Mouse (Mus musculus): ENCODE measurements at regions not wholly inside any gene's neighbourhood (a gene's known extent, or its start where the extent isn't known, plus 50 kb on each side); places are given as distances from the start of the nearest gene placed in this dataset.
A peak's percentile ranks its signal among the peaks of the same experiment; 100 is the strongest.

DNA sequence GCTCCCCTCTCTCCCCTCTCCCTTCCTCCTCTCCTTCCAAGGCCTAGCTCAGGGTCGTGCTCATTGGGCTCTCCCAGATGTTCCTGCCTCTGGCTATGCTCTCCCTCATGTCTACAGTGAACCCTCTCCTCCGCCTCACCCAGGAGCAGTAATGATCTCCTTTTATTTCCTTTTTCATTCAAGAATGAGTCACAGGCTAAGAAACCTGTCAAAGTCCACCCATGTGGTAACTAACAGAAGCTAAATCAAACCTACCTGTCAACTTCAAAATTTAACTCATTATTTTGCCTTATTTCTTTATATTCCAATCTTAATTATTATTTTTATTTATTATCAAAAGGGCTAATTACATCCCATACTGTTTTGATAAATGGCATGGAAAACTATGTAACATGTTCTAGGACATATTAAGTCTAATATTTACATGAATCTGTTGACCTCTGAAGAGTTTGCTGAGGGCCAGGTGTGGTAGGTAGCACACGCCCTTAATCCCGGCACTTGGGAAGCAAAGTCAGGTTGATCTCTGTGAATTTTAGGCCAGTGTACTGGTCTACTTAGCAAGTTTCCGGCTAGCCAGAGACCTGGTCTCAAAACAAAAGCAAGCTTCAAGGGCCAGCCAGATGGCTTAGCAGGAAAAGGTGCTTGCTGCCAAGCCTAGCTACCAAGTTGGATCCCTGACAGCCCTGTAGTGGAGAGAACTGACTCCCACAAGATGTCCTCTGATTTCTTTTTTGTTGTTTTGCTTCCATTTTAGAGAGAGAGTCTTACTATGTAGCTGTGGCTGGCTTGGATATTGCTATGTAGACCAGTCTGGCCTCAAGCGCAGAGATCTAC lies 51.9 kb upstream of the Slc16a1 start:
- H3K4me1 ChIP-seq (ENCODE audit: control insufficient read depth, insufficient read depth, insufficient read length, low read length) = peaks cover 3% of the 10 kb centered on the region; the same call in 1 of the 2 replicates

GRCm38 (mm10) chr3:104585303-104585702 lies 53.2 kb upstream of the Slc16a1 start:
- no peak overlapping the region for H3K4me3 ChIP-seq (ENCODE audit: insufficient read depth, low read depth, low read length)
- peaks cover 3% of the 10 kb centered on the region; the same call in 1 of the 2 replicates for H3K4me1 ChIP-seq (ENCODE audit: control insufficient read depth, insufficient read depth, insufficient read length, low read length)
- H3K27ac ChIP-seq (replicated peaks; ENCODE audit: low read depth, low read length) = no peak overlapping the region

More for the DNA sequence above, 51.9 kb upstream of the Slc16a1 start:
- Histone ChIP-seq H3K4me3 (ENCODE audit: insufficient read depth, low read depth, low read length) (no peak overlapping the region), H3K27ac (replicated peaks; ENCODE audit: low read depth, low read length) (peak overlapping the region; percentile 42; the same call in 1 of the 2 replicates)

- H3K4me1 ChIP-seq (ENCODE audit: control insufficient read depth, insufficient read depth, insufficient read length, low read length) = peaks cover 3% of the 10 kb centered on the region; the same call in 1 of the 2 replicates
- no peak overlapping the region for H3K4me3 ChIP-seq (ENCODE audit: insufficient read depth, low read depth, low read length)
- H3K27ac ChIP-seq (replicated peaks; ENCODE audit: low read depth, low read length) = no peak overlapping the region
Observed at GRCm38 (mm10) chr3:104583236-104583635, 55.2 kb upstream of the Slc16a1 start.

DNA sequence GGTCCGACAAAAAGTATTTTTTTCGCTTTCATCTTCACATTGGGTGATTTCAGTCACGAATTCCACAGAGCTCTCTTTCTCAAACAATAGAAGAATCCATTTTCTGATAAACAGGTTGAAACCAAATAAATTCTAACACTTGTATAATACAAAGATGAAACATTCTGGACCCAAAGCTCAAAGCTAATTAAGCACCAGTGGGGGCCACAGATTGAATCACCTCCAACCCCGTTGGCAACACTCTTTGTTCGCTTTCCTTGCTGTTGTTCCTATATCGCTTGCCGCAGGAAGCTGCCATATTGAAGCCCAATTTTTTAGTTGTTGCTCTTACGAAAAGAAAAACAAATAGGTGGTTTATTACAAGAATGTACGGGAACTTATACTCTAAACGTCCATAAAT lies 55.9 kb upstream of the Slc16a1 start:
- H3K27ac ChIP-seq (replicated peaks; ENCODE audit: low read depth, low read length) = no peak overlapping the region
- H3K4me1 ChIP-seq (ENCODE audit: control insufficient read depth, insufficient read depth, insufficient read length, low read length) = peaks cover 3% of the 10 kb centered on the region; the same call in 1 of the 2 replicates
- H3K4me3 ChIP-seq (ENCODE audit: insufficient read depth, low read depth, low read length) = no peak overlapping the region

DNA sequence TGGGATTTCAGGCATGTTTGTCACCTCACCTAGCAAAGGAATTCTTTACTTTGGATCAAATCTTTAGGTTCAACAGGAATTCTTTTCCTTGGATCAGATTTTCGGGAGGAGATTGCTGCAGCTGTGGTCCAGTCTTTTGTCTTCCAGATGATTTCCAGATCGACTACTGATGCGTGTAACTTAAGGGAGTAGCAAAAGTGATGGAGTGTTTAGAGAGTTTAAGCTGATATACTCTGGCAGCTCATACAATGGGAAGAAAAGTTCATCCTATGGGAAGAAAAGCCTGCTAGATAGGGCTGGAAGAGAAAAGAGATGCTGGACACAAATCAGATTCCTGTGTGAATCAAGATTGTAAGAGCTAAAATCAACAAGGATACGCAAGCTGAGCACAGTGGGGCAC lies 59.3 kb upstream of the Slc16a1 start:
- Histone ChIP-seq H3K4me3 (ENCODE audit: insufficient read depth, low read depth, low read length) (no peak overlapping the region), H3K27ac (replicated peaks; ENCODE audit: low read depth, low read length) (no peak overlapping the region)

GRCm38 (mm10) chr3:104578374-104578773 lies 60.1 kb upstream of the Slc16a1 start:
- Histone ChIP-seq H3K4me3 (ENCODE audit: insufficient read depth, low read depth, low read length) (no peak overlapping the region), H3K27ac (replicated peaks; ENCODE audit: low read depth, low read length) (no peak overlapping the region), H3K4me1 (ENCODE audit: control insufficient read depth, insufficient read depth, insufficient read length, low read length) (peaks cover 2% of the 10 kb centered on the region; the same call in 1 of the 2 replicates)

More for the DNA sequence above, 59.3 kb upstream of the Slc16a1 start:
- peaks cover 3% of the 10 kb centered on the region; the same call in 1 of the 2 replicates for H3K4me1 ChIP-seq (ENCODE audit: control insufficient read depth, insufficient read depth, insufficient read length, low read length)

DNA sequence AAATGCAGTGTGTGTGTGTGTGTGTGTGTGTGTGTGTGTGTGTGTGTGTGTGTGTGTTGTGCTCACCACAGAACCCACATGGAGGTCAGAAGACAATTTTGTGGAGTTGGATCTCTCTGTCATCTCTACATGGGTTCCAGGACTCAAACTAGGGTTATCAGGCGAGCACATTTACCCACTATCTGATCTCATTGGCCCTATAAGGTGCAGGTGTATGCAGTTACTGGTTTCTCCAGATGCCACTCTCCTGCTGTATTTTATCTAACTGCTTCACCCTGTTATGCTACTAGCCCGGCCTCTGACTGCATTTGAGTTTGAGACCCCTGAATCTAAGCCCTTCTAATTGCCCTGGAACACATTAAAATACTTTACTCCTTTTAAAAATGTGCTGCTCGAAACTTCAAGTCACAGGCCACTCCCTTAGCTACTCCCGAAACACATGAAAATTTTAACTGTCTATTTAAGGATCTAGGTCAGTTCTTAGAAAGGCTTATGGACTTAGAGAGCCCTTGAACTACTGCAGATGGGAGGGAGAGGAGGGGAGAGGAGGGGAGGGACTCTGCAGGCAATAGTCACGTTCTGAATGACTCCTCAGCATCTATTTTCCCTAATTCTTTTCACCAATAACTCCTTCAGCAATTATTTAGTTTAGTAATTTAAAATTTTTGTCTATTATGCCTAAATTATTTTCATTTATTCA lies 61.1 kb upstream of the Slc16a1 start:
- no peak overlapping the region for H3K27ac ChIP-seq (replicated peaks; ENCODE audit: low read depth, low read length)
- H3K4me3 ChIP-seq (ENCODE audit: insufficient read depth, low read depth, low read length) = no peak overlapping the region

DNA sequence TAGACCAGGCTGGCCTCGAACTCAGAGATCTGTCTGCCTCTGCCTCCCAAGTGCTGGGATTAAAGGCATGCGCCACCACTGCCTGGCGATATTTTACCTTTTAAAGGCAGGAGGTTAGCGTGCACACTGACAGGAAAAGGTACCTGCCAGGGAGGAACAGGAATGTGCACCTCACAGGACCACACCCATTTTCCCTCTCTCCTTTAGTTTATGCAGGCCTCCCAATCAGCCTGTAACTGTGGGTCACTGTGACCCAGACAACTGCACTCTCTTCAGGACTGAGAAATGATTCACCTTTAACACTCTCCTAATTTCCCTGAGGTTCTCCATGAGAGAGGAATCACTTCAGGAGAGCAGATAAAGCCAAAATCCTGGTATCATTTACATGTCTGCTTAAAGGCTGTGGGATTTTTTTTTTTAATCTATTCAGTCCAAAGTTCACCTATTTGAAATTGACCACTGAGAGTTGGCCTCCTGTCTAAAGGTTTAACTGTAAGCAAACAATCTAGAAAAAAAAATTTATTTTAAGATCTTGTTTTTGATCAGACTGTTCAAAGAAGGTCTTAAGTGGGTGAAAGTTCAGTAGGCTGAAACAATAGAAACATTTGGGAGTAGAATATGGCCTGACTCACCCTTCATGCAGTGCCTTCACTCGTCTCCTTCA lies 61.7 kb upstream of the Lrig2 start:
- H3K27ac ChIP-seq (replicated peaks; ENCODE audit: low read depth, low read length) = no peak overlapping the region

More for the DNA sequence above, 61.1 kb upstream of the Slc16a1 start:
- 0 out of 2 replicates have a peak, but pooled peaks cover 2% of the 10 kb centered on the region for H3K4me1 ChIP-seq (ENCODE audit: control insufficient read depth, insufficient read depth, insufficient read length, low read length)

GRCm38 (mm10) chr3:104571935-104572631 lies 60.4 kb upstream of the Lrig2 start:
- no peak overlapping the region for H3K4me3 ChIP-seq (ENCODE audit: insufficient read depth, low read depth, low read length)
- no peak overlapping the region for H3K27ac ChIP-seq (replicated peaks; ENCODE audit: low read depth, low read length)
- H3K4me1 ChIP-seq (ENCODE audit: control insufficient read depth, insufficient read depth, insufficient read length, low read length) = peaks cover 10% of the 10 kb centered on the region

More for the DNA sequence above, 61.7 kb upstream of the Lrig2 start:
- peaks cover 5% of the 10 kb centered on the region for H3K4me1 ChIP-seq (ENCODE audit: control insufficient read depth, insufficient read depth, insufficient read length, low read length)
- H3K4me3 ChIP-seq (ENCODE audit: insufficient read depth, low read depth, low read length) = no peak overlapping the region

DNA sequence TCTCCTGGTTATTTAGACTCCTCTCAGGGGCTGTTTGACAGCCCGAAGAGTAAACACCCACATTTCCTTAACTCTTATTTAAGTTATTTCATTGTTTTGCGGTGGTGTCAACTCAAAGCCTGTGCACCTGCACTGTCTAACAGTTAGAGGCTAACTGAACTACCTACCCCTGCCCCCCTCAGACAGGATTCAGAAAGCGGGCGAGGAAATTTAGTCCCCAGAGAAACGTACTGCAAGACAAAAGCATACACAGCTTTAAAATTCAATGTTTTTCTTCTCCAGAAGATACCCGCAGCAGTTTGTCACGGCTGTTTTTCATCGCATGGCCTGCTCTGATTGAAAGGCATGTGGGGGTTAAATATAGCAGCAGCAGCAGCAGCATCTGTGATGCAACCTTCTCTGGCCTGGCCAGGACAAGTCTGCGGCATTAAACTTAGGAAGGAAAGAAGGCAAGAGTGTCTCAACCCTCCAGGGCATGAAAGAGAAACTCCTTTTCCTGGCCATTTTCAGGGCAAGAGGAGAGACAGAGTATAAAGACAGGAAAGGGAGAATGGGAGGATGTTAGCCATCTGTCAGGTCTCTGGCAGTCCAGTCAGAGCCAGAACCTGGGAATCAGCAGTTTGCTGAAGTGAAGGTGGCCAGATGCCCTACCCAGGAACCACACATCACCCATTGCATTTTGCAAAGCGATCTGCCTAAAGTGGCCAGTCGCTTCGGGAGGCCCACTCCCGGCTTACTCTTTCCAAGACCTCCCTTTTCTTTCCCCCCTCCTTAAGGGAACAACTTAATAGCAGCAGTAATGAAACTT lies 53.9 kb upstream of the Lrig2 start:
- no peak overlapping the region for H3K4me3 ChIP-seq (ENCODE audit: insufficient read depth, low read depth, low read length)
- peak overlapping the region; percentile 28 for H3K27ac ChIP-seq (replicated peaks; ENCODE audit: low read depth, low read length)
- H3K4me1 ChIP-seq (ENCODE audit: control insufficient read depth, insufficient read depth, insufficient read length, low read length) = peaks cover 9% of the 10 kb centered on the region

DNA sequence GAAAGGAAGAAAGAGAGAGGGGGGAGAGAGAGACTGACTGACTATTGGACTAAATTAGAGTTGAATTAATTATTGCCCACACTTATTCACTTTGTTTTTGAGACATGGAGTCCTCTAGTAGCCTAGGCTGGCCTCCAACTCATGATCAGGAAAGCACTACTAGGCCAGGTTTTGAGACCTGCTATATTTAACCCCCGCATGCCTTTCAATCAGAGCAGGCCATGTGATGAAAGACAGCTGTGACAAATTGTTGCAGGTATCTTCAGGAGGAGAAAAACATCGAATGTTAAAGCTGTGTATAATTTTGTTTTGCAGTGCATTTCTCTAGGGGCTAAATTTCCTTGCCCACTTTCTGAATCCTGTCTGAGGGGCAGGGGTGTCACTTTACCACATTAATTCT lies 53.1 kb upstream of the Lrig2 start:
- Histone ChIP-seq H3K4me1 (ENCODE audit: control insufficient read depth, insufficient read depth, insufficient read length, low read length) (peaks cover 13% of the 10 kb centered on the region), H3K27ac (replicated peaks; ENCODE audit: low read depth, low read length) (no peak overlapping the region), H3K4me3 (ENCODE audit: insufficient read depth, low read depth, low read length) (no peak overlapping the region)

DNA sequence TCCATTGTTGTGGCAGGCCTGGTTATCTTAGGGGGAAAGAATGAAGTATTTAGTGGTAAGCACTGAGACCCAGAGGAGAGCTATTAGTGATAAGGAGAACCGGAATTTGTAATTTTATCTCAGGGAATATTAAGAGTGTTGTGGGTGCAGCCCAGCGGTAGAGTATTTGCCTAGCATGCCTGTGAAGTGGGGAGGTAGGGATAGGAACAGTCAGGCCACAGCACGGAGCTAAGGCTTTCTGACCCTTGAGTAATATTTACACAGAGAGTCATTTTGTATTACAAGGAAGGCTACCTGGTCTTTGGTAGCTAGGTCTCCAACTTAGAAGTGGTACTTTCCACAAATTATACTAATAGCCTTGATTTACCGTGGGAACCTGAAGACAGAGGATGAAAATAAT lies 49.8 kb upstream of the Lrig2 start:
- Histone ChIP-seq H3K4me1 (ENCODE audit: control insufficient read depth, insufficient read depth, insufficient read length, low read length) (peaks cover 7% of the 10 kb centered on the region; the same call in 1 of the 2 replicates), H3K4me3 (ENCODE audit: insufficient read depth, low read depth, low read length) (no peak overlapping the region), H3K27ac (replicated peaks; ENCODE audit: low read depth, low read length) (no peak overlapping the region)

Data from brown adipose tissue, adult 24 weeks (tissue).